Mouse (Mus musculus): Measurements from ENCODE around the gene Bcl11a. TPM values are rescaled to one million over a fixed set of nuclear protein-coding genes. Genes with fewer than 3 reads are reported as not detected.

Bcl11a gene
- polyA plus RNA-seq, 1 experiment = 10.4 TPM

DNA sequence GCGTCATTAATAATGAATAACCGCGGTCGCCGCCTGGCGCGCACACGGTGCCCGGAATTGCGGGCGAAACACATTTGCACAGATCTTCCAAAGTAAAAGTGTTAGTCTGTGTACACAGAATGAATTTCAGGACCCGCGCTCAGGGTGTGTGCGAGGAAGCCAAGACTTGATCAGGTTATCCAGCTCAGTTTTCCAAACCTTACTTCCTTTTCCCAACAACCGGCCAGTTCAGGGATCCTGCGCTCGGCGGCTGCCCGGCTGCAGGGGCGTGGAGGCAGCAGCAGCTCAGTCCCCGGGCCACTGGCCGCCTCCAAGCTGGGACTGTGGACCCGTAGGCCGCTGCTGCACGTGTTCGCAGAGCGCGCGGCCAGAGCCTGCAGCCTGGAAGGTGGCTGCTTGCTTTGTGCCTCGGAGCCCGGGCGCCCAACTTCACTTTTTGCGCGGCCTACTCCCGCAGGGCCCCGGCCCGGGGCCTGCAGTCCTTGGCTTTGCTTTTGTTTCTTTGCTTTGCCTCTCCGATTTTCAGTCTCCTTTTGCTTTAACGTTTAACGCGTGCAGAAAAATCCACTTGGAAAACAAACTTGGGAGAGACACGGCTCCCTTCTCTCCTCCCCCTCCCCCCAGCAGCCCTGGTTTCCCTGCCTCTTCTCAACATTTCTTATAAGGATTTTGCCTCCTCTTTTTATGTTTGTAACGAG, 4.0 kb downstream of the Bcl11a start:
- peaks cover 20% of the 10 kb centered on the region; the same call in 1 of the 2 replicates for H3K27me3 ChIP-seq (ENCODE audit: control insufficient read depth, insufficient read depth, low read length)
- no peak for TF ChIP-seq CTCF (IDR thresholded peaks at IDR 0.05; ENCODE audit: borderline replicate concordance, insufficient read depth, low read depth, low read length)
- TF ChIP-seq POLR2A (IDR thresholded peaks at IDR 0.05; ENCODE audit: borderline replicate concordance, insufficient read depth, low read length) = no peak
- WGBS = 3% methylated on average over 43 of the region's 43 CpGs
- no peak overlapping the region for H3K27ac ChIP-seq (ENCODE audit: insufficient read depth, low read length)
- DNase-seq = peak; percentile 24
- peak overlapping the region; percentile 61 for H3K4me3 ChIP-seq (replicated peaks; ENCODE audit: insufficient read depth, low read depth, low read length)
- no peaks in the 10 kb centered on the region; the same call in 1 of the 2 replicates for H3K4me1 ChIP-seq (ENCODE audit: control insufficient read depth, insufficient read depth, low read length)

DNA sequence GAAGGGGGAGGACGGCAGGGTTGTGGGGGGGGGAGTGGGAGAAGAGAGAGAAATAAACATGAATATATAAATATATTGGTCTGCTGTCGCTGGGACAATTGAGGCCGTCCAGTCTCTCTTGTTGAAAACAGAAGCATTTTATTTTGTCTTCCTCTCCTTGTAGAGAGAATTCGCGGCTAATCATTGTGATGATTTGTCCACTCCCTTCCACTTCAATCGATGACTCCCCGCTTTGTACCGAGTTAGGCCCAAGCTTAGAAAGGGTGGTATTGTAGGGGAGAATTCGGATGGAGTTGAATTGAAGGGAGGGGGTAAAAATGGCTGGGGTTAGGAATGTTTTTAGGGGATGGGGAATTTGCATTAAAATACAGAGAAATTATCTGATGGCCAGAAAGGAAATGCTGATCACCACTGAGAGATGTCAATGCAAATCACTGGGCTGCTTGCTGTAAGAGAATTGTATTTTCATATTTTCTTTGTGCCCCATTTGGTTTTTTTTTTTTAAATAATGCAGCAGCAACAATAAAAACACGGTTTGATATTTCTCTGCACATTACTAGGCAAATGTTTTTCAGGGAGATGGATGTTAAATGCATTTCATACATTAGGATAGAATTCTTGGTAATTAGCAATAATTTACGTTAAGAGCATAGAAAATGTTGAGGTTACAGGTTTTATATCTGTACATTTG, 4.7 kb downstream of the Bcl11a start:
- Histone ChIP-seq H3K27ac (ENCODE audit: insufficient read depth, low read length) (no peak overlapping the region), H3K27me3 (ENCODE audit: control insufficient read depth, insufficient read depth, low read length) (peaks cover 15% of the 10 kb centered on the region; the same call in 1 of the 2 replicates), H3K4me1 (ENCODE audit: control insufficient read depth, insufficient read depth, low read length) (no peaks in the 10 kb centered on the region; the same call in 1 of the 2 replicates), H3K4me3 (replicated peaks; ENCODE audit: insufficient read depth, low read depth, low read length) (no peak overlapping the region)
- no peak for DNase-seq
- WGBS = 71% methylated on average over 11 of the region's 11 CpGs
- no peak for TF ChIP-seq POLR2A (IDR thresholded peaks at IDR 0.05; ENCODE audit: borderline replicate concordance, insufficient read depth, low read length)

DNA sequence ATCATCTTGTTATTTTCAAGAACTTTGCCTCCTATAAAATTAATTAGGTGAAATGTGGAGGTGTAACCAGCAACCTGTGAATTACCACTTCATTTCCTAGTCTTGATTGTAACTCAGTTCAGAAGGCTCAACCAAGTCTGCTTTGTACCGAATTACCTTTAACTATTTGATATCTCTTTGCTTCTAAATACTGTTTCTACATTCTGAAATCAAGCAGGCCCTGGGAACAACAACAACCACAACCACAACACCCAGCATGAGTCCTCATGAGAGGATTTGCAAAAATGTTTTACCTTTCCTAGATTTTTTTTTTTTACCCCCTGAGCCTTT, 5.2 kb downstream of the Bcl11a start:
- H3K4me3 ChIP-seq (replicated peaks; ENCODE audit: insufficient read depth, low read depth, low read length) = no peak overlapping the region
- peaks cover 13% of the 10 kb centered on the region; the same call in 1 of the 2 replicates for H3K27me3 ChIP-seq (ENCODE audit: control insufficient read depth, insufficient read depth, low read length)
- no peak for DNase-seq
- no peak overlapping the region for H3K27ac ChIP-seq (ENCODE audit: insufficient read depth, low read length)
- WGBS = 98% methylated on average over 1 of the region's 1 CpGs
- TF ChIP-seq CTCF (IDR thresholded peaks at IDR 0.05; ENCODE audit: borderline replicate concordance, insufficient read depth, low read depth, low read length) (no peak), POLR2A (IDR thresholded peaks at IDR 0.05; ENCODE audit: borderline replicate concordance, insufficient read depth, low read length) (no peak)
- H3K4me1 ChIP-seq (ENCODE audit: control insufficient read depth, insufficient read depth, low read length) = no peaks in the 10 kb centered on the region; the same call in 1 of the 2 replicates

DNA sequence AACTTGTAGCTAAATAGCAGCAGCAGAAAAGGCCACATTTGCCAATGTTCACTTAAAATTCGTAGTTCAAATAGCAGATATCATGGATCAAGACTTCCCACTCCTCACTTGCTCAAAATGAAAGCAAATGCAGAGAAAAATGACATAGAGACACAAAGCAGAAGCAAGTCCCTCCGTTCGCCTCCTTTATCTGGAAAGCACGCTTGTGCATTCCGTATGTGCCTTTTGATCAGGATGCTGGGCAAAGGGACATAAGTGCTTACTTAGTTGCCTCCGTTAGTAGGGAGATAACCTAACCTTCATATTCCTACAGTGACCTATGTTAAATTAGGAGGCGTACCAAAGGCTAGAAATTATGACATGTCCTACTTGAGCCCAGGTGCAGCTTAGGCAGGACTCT, 5.6 kb downstream of the Bcl11a start:
- Histone ChIP-seq H3K27ac (ENCODE audit: insufficient read depth, low read length) (no peak overlapping the region), H3K4me1 (ENCODE audit: control insufficient read depth, insufficient read depth, low read length) (no peaks in the 10 kb centered on the region; the same call in 1 of the 2 replicates), H3K4me3 (replicated peaks; ENCODE audit: insufficient read depth, low read depth, low read length) (no peak overlapping the region), H3K27me3 (ENCODE audit: control insufficient read depth, insufficient read depth, low read length) (peaks cover 9% of the 10 kb centered on the region; the same call in 1 of the 2 replicates)
- no peak for DNase-seq
- TF ChIP-seq CTCF (IDR thresholded peaks at IDR 0.05; ENCODE audit: borderline replicate concordance, insufficient read depth, low read depth, low read length) = no peak
- TF ChIP-seq POLR2A (IDR thresholded peaks at IDR 0.05; ENCODE audit: borderline replicate concordance, insufficient read depth, low read length) = no peak
- 90% methylated on average over 7 of the region's 7 CpGs for WGBS

DNA sequence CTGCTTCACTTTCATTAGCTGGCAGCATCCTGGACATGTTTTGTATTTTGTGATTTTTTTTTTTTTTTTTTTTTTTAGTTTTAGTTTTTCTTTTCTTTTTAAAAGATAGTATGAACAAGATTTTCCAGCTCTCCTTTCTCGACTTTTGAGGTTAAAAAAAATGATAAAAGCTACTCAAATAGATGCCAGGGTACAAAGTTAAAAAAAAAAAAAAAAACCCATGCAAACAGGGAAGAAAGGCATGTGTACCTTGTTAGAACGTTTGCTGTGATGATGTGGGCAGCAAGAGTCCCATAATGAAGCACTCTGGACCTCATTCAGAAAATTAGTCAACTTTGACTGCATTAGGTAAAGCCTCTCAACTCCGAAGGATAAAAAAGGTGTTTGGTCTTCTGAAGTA, 6.2 kb downstream of the Bcl11a start:
- no peak for DNase-seq
- Histone ChIP-seq H3K27me3 (ENCODE audit: control insufficient read depth, insufficient read depth, low read length) (peaks cover 4% of the 10 kb centered on the region; the same call in 1 of the 2 replicates), H3K4me1 (ENCODE audit: control insufficient read depth, insufficient read depth, low read length) (no peaks in the 10 kb centered on the region), H3K4me3 (replicated peaks; ENCODE audit: insufficient read depth, low read depth, low read length) (no peak overlapping the region), H3K27ac (ENCODE audit: insufficient read depth, low read length) (no peak overlapping the region)
- TF ChIP-seq CTCF (IDR thresholded peaks at IDR 0.05; ENCODE audit: borderline replicate concordance, insufficient read depth, low read depth, low read length) (no peak), POLR2A (IDR thresholded peaks at IDR 0.05; ENCODE audit: borderline replicate concordance, insufficient read depth, low read length) (no peak)
- WGBS = 87% methylated on average over 3 of the region's 3 CpGs

DNA sequence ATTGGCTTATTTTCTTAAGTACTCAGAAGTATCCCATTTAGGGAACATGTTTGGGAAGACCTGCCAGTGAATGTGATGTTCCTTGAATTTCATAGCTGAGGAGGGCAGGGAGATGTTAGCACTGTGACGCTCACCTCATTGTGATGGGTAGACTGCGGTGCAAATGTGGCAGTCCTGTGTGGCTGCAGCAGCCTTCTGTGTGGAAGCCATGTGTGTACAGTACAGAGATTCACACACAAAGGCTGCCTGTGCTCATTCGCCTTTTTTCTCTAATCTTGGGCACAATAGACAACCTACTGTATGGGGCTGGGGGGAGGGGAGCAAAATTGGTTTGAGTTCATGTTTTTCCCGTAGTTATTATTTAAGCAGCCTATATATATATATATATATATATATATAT, 6.7 kb downstream of the Bcl11a start:
- Histone ChIP-seq H3K4me1 (ENCODE audit: control insufficient read depth, insufficient read depth, low read length) (no peaks in the 10 kb centered on the region), H3K27me3 (ENCODE audit: control insufficient read depth, insufficient read depth, low read length) (peaks cover 3% of the 10 kb centered on the region; the same call in 1 of the 2 replicates), H3K4me3 (replicated peaks; ENCODE audit: insufficient read depth, low read depth, low read length) (no peak overlapping the region), H3K27ac (ENCODE audit: insufficient read depth, low read length) (no peak overlapping the region)
- no peak for DNase-seq
- WGBS = 76% methylated on average over 4 of the region's 4 CpGs
- TF ChIP-seq CTCF (IDR thresholded peaks at IDR 0.05; ENCODE audit: borderline replicate concordance, insufficient read depth, low read depth, low read length) = no peak
- TF ChIP-seq POLR2A (IDR thresholded peaks at IDR 0.05; ENCODE audit: borderline replicate concordance, insufficient read depth, low read length) = no peak

- Histone ChIP-seq H3K4me3 (replicated peaks; ENCODE audit: insufficient read depth, low read depth, low read length) (no peak overlapping the region), H3K27me3 (ENCODE audit: control insufficient read depth, insufficient read depth, low read length) (no peaks in the 10 kb centered on the region; the same call in 1 of the 2 replicates), H3K4me1 (ENCODE audit: control insufficient read depth, insufficient read depth, low read length) (no peaks in the 10 kb centered on the region), H3K27ac (ENCODE audit: insufficient read depth, low read length) (no peak overlapping the region)
- no peak for DNase-seq
- TF ChIP-seq POLR2A (IDR thresholded peaks at IDR 0.05; ENCODE audit: borderline replicate concordance, insufficient read depth, low read length) (no peak), CTCF (IDR thresholded peaks at IDR 0.05; ENCODE audit: borderline replicate concordance, insufficient read depth, low read depth, low read length) (no peak)
- WGBS = 63% methylated on average over 6 of the region's 6 CpGs
Observed at GRCm38 (mm10) chr11:24085986-24086385, 8.1 kb downstream of the Bcl11a start.

GRCm38 (mm10) chr11:24087069-24087468, 9.2 kb downstream of the Bcl11a start:
- TF ChIP-seq POLR2A (IDR thresholded peaks at IDR 0.05; ENCODE audit: borderline replicate concordance, insufficient read depth, low read length) (no peak), CTCF (IDR thresholded peaks at IDR 0.05; ENCODE audit: borderline replicate concordance, insufficient read depth, low read depth, low read length) (no peak)
- no peak overlapping the region for H3K27ac ChIP-seq (ENCODE audit: insufficient read depth, low read length)
- H3K4me1 ChIP-seq (ENCODE audit: control insufficient read depth, insufficient read depth, low read length) = no peaks in the 10 kb centered on the region
- no peaks in the 10 kb centered on the region; the same call in 1 of the 2 replicates for H3K27me3 ChIP-seq (ENCODE audit: control insufficient read depth, insufficient read depth, low read length)
- DNase-seq = no peak
- no peak overlapping the region for H3K4me3 ChIP-seq (replicated peaks; ENCODE audit: insufficient read depth, low read depth, low read length)
- WGBS = 83% methylated on average over 4 of the region's 4 CpGs

Measured in cerebellum, adult 2 months (tissue).